Mouse (Mus musculus) kidney, postnatal 0 days (tissue): ENCODE data around the gene Neu1. TPM values are rescaled to one million over a fixed set of nuclear protein-coding genes. Genes with fewer than 3 reads are reported as not detected.
A peak's percentile ranks its signal among the peaks of the same experiment; 100 is the strongest.
"Not testable (repeated sequence)": the region's sequence is repeated elsewhere in the genome, so short reads cannot be mapped to it uniquely, and the experiment has no call there.

Experiments
- ATAC-seq: fragments of 200-750 bp; cut with Nextera tagmentation; replicated peaks from 2 replicates; pipeline ENCODE4 v1.8.0; 2017; ENCODE audit warnings: low read depth, moderate number of reproducible peaks, moderate TSS enrichment, moderate library complexity; ENCODE audit not compliant: low FRiP score
- DNase-seq: peaks from one replicate; pipeline ENCODE4 v3.0.0-alpha.2; 2016; ENCODE audit warnings: low spot score
- H3K27ac ChIP-seq: fragments of 300-500 bp; sonication (generic); 2 replicates; pipeline ENCODE4 v1.5.1; 2014; ENCODE audit warnings: mild to moderate bottlenecking
- H3K27me3 ChIP-seq: fragments of 300-500 bp; sonication (generic); 2 replicates; pipeline ENCODE4 v1.6.1; 2014; ENCODE audit warnings: low read length, mixed read lengths; ENCODE audit not compliant: insufficient read depth
- H3K36me3 ChIP-seq: fragments of 300-500 bp; sonication (generic); 2 replicates; pipeline ENCODE4 v1.6.1; 2014; ENCODE audit warnings: low read length, mixed read lengths; ENCODE audit not compliant: insufficient read depth
- H3K4me1 ChIP-seq: fragments of 300-500 bp; sonication (generic); replicated peaks from 2 replicates; pipeline ENCODE4 v1.6.1; 2014; ENCODE audit warnings: antibody characterized with exemption, low read length, mixed read lengths; ENCODE audit not compliant: insufficient read depth
- H3K4me2 ChIP-seq: fragments of 300-500 bp; sonication (generic); 2 replicates; pipeline ENCODE4 v1.6.1; 2014; ENCODE audit warnings: mild to moderate bottlenecking, low read length, moderate library complexity, mixed read lengths
- H3K4me3 ChIP-seq: fragments of 300-500 bp; sonication (generic); replicated peaks from 2 replicates; pipeline ENCODE4 v1.5.1; 2014; ENCODE audit warnings: low read depth, low read length
- H3K9ac ChIP-seq: fragments of 300-500 bp; sonication (generic); 2 replicates; pipeline ENCODE4 v1.6.1; 2014; ENCODE audit warnings: low read depth, low read length
- H3K9me3 ChIP-seq: fragments of 300-500 bp; sonication (generic); replicated peaks from 2 replicates; pipeline ENCODE4 v1.6.1; 2016; ENCODE audit warnings: low read length, inconsistent platforms, mixed read lengths
- CTCF ChIP-seq: IDR thresholded peaks from 2 replicates; pipeline ENCODE4 v1.5.1; 2016; ENCODE audit warnings: antibody characterized with exemption, low read depth, mild to moderate bottlenecking, moderate library complexity
- WGBS: fragments of 180-500 bp; shearing (Covaris S2); extraction: QIAGEN DNeasy Blood & Tissue Kit; methylation state at CpG from one replicate; pipeline ENCODE4 v1.1.7; 2014; 5-methylcytosine and 5-hydroxymethylcytosine counted together
- polyA plus RNA-seq: library from polyadenylated mRNA; unstranded; fragments of >200 nt; fragmentation: Nextera tagmentation; extraction: Ambion mirVana; gene quantifications from 2 replicates; pipeline ENCODE4 v1.2.1, GENCODE M21; 2015

The Neu1 gene
- polyA plus RNA-seq, 1 experiment from 2014 or later = 92.0 TPM

DNA sequence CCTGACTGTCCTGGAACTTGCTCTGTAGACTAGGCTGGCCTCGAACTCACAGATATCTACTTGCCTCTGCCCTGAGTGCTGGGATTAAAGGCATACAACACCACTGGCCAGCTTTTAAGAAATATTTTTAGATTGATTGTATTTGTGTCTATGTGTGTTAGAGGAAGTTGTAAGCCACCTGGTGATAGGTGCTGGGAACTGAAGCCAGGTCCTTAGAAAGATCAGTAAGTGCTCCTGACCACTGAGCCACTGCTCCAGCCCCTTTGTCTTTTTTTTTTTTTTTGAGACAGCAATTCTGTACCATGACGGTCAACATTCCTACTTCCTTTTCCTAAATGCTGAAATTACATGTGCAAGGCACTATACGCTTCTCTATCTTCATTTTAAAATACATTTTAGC is 22.2 kb downstream of the Neu1 start:
- no peaks in the 10 kb centered on the region for H3K9me3 ChIP-seq
- 0 out of 2 replicates have a peak overlapping the region, but pooled peaks have one; percentile 62 for H3K4me2 ChIP-seq
- H3K4me3 ChIP-seq = no peak overlapping the region
- ATAC-seq (no peak), DNase-seq (no peak)
- H3K36me3 ChIP-seq = peaks cover 14% of the 10 kb centered on the region
- no peak overlapping the region for H3K9ac ChIP-seq
- peak overlapping the region; percentile 87; the same call in 1 of the 2 replicates for H3K27ac ChIP-seq
- H3K4me1 ChIP-seq = 0 out of 2 replicates have a peak, but pooled peaks cover 4% of the 10 kb centered on the region
- no peak for TF ChIP-seq CTCF
- H3K27me3 ChIP-seq = no peaks in the 10 kb centered on the region
- 87% methylated on average over 3 of the region's 3 CpGs for WGBS

DNA sequence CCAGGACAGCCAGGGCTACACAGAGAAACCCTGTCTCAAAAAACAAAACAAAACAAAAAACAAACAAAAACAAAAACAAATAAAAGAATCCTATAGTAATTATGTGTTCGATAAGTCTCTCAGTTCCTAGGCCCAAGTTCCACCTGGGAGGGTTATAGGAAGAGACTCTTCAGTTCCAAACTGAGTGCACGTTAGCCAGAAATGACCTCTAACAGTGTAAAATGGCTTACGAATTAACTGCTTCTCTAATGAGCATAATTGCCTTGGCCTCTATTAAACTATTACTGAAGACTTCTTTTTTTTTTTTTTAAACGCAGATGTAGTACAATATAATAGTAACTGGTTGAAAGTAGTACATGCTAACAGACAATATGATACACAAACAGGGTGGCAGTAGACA is 22.9 kb downstream of the Neu1 start:
- H3K36me3 ChIP-seq = peaks cover 14% of the 10 kb centered on the region
- 81% methylated on average over 4 of the region's 4 CpGs for WGBS
- ATAC-seq (no peak), DNase-seq (no peak)
- no peaks in the 10 kb centered on the region for H3K9me3 ChIP-seq
- no peak overlapping the region for H3K4me2 ChIP-seq
- H3K27ac ChIP-seq = no peak overlapping the region
- TF ChIP-seq CTCF = no peak
- H3K27me3 ChIP-seq = no peaks in the 10 kb centered on the region
- H3K4me1 ChIP-seq = 0 out of 2 replicates have a peak, but pooled peaks cover 4% of the 10 kb centered on the region
- H3K9ac ChIP-seq = no peak overlapping the region
- H3K4me3 ChIP-seq = no peak overlapping the region

DNA sequence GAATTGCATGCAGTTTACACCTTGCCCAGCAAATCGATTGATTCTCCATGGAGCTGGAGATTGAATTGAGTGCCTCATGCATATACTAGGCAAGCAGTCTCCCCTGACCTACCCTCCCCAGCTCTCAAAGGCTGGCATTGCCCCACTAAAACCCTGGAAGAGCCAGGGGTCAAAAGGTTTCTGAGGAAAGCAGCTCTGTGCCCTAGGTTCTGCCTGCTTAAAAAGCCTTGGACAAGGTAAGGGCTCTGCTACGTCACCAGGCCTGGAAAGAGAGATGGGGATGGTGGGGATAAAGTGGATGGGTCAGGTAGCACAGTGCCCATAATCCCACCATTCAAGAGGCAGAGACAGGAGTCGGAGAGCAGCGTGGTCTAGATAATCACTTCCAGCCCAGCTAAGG is 23.8 kb downstream of the Neu1 start:
- H3K4me3 ChIP-seq = no peak overlapping the region
- no peak overlapping the region for H3K27ac ChIP-seq
- no peak for TF ChIP-seq CTCF
- 88% methylated on average over 4 of the region's 4 CpGs for WGBS
- H3K4me1 ChIP-seq = 0 out of 2 replicates have a peak, but pooled peaks cover 4% of the 10 kb centered on the region
- no peaks in the 10 kb centered on the region for H3K9me3 ChIP-seq
- no peaks in the 10 kb centered on the region for H3K27me3 ChIP-seq
- H3K9ac ChIP-seq = no peak overlapping the region
- H3K36me3 ChIP-seq = peaks cover 11% of the 10 kb centered on the region
- no peak for ATAC-seq
- DNase-seq = no peak
- H3K4me2 ChIP-seq = no peak overlapping the region

DNA sequence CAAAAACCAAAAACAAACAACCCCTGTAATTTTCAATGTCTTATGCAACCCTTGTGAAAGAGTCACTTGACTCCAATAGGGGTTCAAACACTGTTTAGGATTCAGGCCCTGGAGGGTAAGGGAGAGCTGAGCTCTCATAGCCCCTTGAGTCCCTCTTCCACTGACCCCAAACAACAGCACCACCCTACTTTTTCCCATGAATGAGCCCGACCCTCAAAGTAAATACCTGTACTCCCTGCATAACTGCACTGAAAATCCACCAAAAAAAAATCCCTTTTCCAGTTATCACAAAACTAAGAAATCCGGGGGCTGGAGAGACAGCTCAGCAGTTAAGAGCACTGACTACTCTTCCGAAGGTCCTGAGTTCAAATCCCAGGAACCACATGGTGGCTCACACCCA is 24.8 kb downstream of the Neu1 start:
- WGBS = 81% methylated on average over 3 of the region's 3 CpGs
- ATAC-seq = no peak
- H3K27me3 ChIP-seq = no peaks in the 10 kb centered on the region
- H3K9me3 ChIP-seq = no peaks in the 10 kb centered on the region
- H3K4me2 ChIP-seq = no peak overlapping the region
- no peak for TF ChIP-seq CTCF
- no peak for DNase-seq
- H3K27ac ChIP-seq = no peak overlapping the region
- no peak overlapping the region for H3K4me3 ChIP-seq
- H3K4me1 ChIP-seq = 0 out of 2 replicates have a peak, but pooled peaks cover 7% of the 10 kb centered on the region
- peaks cover 1% of the 10 kb centered on the region; the same call in 1 of the 2 replicates for H3K36me3 ChIP-seq
- no peak overlapping the region for H3K9ac ChIP-seq

DNA sequence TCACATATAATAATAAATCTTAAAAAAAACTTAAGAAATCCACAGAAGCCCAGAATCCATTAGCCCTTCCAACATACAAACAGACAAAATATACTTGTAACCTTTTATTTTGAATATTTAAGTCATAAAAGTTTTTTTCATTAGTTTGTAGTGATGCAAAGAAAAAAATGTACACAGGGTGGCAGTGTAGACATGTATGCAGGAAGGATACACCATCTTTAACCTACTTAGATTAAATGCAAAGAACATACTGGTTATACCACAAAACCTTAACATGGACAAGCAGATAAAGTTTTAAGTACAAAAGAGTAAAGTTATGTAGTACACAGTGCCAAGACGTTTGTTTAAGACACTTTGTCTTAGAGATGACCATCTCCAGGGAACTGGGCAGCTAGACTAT is 25.3 kb downstream of the Neu1 start:
- Histone ChIP-seq H3K9me3 (no peaks in the 10 kb centered on the region), H3K36me3 (no peaks in the 10 kb centered on the region), H3K4me1 (0 out of 2 replicates have a peak, but pooled peaks cover 5% of the 10 kb centered on the region), H3K9ac (no peak overlapping the region), H3K27ac (no peak overlapping the region), H3K27me3 (no peaks in the 10 kb centered on the region), H3K4me3 (no peak overlapping the region), H3K4me2 (no peak overlapping the region)
- 32% methylated on average over 1 of the region's 1 CpGs for WGBS
- peak; percentile 70 for TF ChIP-seq CTCF
- DNase-seq (peak; percentile 84), ATAC-seq (no peak)

DNA sequence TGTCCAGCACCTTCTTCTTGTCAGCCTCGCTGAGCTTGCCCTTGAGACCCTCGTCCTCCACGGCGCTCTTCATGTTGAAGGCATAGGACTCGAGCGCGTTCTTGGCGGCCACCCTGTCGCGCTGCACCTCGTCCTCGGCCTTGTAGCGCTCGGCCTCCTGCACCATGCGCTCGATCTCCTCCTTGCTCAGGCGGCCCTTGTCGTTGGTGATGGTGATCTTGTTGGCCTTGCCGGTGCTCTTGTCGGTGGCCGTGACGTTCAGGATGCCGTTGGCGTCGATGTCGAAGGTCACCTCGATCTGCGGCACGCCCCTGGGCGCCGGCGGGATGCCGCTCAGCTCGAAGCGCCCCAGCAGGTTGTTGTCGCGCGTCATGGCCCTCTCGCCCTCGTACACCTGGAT is 26.2 kb downstream of the Neu1 start:
- H3K9me3 ChIP-seq, H3K4me2 ChIP-seq, H3K9ac ChIP-seq, H3K4me1 ChIP-seq, H3K27ac ChIP-seq, ATAC-seq, H3K4me3 ChIP-seq, H3K36me3 ChIP-seq, DNase-seq, H3K27me3 ChIP-seq: not testable (repeated sequence)
- 24% methylated on average over 28 of the region's 40 CpGs for WGBS

DNA sequence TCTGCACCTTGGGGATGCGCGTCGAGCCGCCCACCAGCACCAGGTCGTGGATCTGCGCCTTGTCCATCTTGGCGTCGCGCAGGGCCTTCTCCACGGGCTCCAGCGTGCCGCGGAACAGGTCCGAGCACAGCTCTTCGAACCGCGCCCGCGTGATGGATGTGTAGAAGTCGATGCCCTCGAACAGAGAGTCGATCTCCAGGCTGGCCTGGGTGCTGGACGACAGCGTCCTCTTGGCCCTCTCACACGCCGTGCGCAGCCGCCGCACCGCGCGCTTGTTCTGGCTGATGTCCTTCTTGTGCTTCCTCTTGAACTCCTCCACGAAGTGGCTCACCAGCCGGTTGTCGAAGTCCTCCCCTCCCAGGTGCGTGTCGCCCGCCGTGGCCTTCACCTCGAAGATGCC is 26.9 kb downstream of the Neu1 start:
- not testable (repeated sequence) for H3K9me3 ChIP-seq, H3K4me1 ChIP-seq, H3K27ac ChIP-seq, H3K4me3 ChIP-seq, DNase-seq, H3K36me3 ChIP-seq, H3K9ac ChIP-seq, ATAC-seq, H3K27me3 ChIP-seq, H3K4me2 ChIP-seq
- 20% methylated on average over 16 of the region's 40 CpGs for WGBS

DNA sequence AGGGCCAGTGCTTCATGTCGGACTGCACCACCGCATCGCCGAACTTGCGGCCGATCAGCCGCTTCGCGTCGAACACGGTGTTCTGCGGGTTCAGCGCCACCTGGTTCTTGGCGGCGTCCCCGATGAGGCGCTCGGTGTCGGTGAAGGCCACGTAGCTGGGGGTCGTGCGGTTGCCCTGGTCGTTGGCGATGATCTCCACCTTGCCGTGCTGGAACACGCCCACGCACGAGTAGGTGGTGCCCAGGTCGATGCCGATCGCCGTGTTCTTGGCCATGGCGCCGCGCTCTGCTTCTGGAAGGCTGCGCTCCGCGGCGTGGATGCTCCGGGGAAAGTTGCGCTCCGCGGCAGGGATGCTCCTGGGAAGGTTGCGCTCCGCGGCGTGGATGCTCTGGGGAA is 27.7 kb downstream of the Neu1 start:
- WGBS = 2% methylated on average over 12 of the region's 47 CpGs
- not testable (repeated sequence) for H3K9ac ChIP-seq, H3K9me3 ChIP-seq, H3K27me3 ChIP-seq, H3K36me3 ChIP-seq, DNase-seq, H3K4me1 ChIP-seq
- Histone ChIP-seq H3K27ac (peak overlapping the region; percentile 96; the same call in 1 of the 2 replicates), H3K4me3 (peak overlapping the region; percentile 39; the same call in 1 of the 2 replicates), H3K4me2 (peak overlapping the region; percentile 48)
- peak; percentile 22; the same call in 1 of the 2 replicates for ATAC-seq

DNA sequence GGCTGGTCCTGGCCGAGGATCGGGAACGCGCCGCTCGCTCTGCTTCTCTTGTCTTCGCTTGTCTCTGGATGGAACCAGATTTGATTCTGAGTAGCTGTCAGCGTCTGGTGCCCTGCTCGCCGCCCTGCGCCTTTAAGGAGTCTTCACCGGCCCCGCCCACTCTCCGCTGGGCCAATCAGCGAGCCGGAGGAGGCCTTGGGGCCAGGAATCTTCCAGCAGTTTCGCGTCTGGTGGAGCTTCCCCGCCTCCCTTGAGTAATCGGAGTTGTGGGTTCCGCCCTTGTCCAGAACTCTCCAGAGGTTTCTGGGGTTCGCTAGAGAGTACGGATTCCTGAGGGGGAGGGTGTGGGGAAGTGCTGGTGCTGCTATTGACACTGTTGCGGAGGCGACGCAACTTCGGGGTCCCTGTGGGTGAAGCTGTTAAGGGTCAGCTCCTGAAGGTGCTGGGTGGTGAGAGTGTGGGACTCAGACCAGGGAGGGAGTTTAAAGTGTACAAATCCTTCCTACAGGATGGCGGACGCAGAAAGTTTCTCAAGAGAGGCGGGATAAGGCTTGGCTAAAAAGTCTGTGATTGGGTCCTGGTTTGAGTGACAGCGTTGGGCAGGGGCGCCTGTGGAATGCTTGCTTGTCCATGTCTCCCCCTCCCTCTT is 28.2 kb downstream of the Neu1 start, which contains the start of gene Hspa1b:
TSS of gene Hspa1b (minus strand) at position 109 of the 649 bp plus-strand sequence.
- not testable (repeated sequence) for H3K27me3 ChIP-seq, H3K36me3 ChIP-seq, H3K9me3 ChIP-seq, H3K4me1 ChIP-seq
- peak within 1 kb of the TSS; percentile 39 for H3K4me3 ChIP-seq
- peak within 1 kb of the TSS; percentile 43; the same call in 1 of the 2 replicates for H3K9ac ChIP-seq
- H3K4me2 ChIP-seq = peak within 1 kb of the TSS; percentile 62
- H3K27ac ChIP-seq = peak within 1 kb of the TSS; percentile 96
- DNase-seq = peak; percentile 97
- under 1% methylated on average over 29 of the region's 32 CpGs for WGBS
- ATAC-seq = peak; percentile 89
